Mouse (Mus musculus): ENCODE results near the gene Mrc1. TPM values are rescaled to one million over a fixed set of nuclear protein-coding genes. Genes with fewer than 3 reads are reported as not detected.
"Not testable (repeated sequence)": the region's sequence is repeated elsewhere in the genome, so short reads cannot be mapped to it uniquely, and the experiment has no call there.

Gene Mrc1
- polyA plus RNA-seq, 1 experiment = 0.07 TPM

DNA sequence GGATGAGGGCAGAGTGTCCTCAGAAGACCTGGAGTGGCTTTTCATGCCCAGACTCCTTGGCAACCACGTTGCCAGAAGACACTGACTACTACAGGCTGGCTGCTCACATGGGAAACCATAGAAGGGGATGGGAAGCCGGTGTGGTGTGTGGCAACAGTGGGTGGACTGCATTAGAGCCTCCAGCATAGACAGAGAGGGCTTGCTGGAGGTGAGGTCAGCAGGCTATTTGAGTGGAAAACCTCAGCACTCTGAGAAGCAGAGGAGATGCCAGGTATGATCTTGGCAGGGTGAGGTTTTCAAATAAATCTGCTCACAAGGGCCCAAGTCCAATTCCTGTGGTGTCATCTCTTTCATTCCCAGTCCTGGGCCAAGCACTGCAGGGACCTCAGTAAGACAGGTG is 29.6 kb upstream of the Mrc1 start:
- TF ChIP-seq MYOD1 (IDR thresholded peaks at IDR 0.05; ENCODE audit: control insufficient read depth, insufficient read length, low read depth) = no peak
- H3K79me2 ChIP-seq (ENCODE audit: control insufficient read depth, insufficient read depth) = no peaks in the 10 kb centered on the region
- H3K27me3 ChIP-seq (ENCODE audit: control insufficient read depth, insufficient read depth, insufficient read length) = no peaks in the 10 kb centered on the region
- no peak overlapping the region for H3ac ChIP-seq (ENCODE audit: control insufficient read depth, insufficient read length, low read depth)
- no peaks in the 10 kb centered on the region for H3K79me3 ChIP-seq (ENCODE audit: low read depth)
- no peaks in the 10 kb centered on the region for H3K36me3 ChIP-seq (ENCODE audit: control insufficient read depth, insufficient read depth)
- H3K4me3 ChIP-seq (ENCODE audit: insufficient read depth, poor library complexity, severe bottlenecking) = no peak overlapping the region

DNA sequence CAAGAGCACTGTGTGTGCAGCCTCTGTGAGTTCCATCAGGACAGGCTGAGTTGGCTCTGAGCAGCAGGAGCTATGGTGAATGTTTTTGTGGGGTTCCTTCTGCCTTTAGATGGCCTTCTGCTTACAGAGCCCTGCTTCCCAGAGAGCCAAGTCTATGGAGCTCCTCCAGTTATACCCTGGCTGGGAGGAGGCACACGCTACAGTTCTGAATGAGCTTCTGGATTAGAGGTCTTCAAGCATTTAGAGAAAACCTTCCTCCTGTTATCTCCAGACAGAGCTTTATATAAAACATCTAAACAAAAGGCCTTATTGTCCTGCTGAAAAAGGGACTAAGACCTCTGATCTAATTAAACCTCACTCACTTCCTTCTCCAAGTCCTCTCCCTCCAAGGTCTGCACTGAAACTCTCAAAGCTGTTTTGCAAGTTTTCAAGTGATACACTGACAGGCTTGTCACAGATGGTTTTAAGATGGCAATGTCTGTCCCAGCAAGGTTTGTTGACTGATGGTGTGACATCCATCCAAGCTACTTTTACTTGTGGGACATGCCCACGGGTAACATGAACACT is 28.2 kb upstream of the Mrc1 start:
- H3ac ChIP-seq (ENCODE audit: control insufficient read depth, insufficient read length, low read depth); H3K27me3 ChIP-seq (ENCODE audit: control insufficient read depth, insufficient read depth, insufficient read length); H3K36me3 ChIP-seq (ENCODE audit: control insufficient read depth, insufficient read depth); H3K4me3 ChIP-seq (ENCODE audit: insufficient read depth, poor library complexity, severe bottlenecking); H3K79me3 ChIP-seq (ENCODE audit: low read depth); H3K79me2 ChIP-seq (ENCODE audit: control insufficient read depth, insufficient read depth): not testable (repeated sequence)

DNA sequence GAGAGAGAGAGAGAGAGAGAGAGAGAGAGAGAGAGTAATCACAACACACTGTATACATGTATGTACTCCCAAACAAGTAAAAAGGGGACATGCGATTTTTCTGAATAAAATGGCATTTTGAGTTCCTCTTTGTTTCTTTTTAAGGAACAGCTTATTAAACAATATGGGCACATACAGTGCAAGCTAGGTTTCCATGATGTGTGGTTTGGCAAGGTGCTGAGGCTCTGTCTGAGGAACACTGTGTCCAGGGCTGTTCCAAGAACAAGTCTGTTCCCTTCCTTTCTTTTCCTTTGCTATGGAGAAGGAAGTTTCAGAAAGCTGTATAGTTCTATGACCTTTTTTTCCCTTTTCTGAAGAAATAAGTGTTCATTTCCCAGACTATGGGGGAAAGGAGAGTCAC is 24.9 kb upstream of the Mrc1 start:
- H3K79me3 ChIP-seq (ENCODE audit: low read depth) = no peaks in the 10 kb centered on the region
- no peaks in the 10 kb centered on the region for H3K27me3 ChIP-seq (ENCODE audit: control insufficient read depth, insufficient read depth, insufficient read length)
- no peak overlapping the region for H3ac ChIP-seq (ENCODE audit: control insufficient read depth, insufficient read length, low read depth)
- no peaks in the 10 kb centered on the region for H3K79me2 ChIP-seq (ENCODE audit: control insufficient read depth, insufficient read depth)
- no peak for TF ChIP-seq MYOG (IDR thresholded peaks at IDR 0.05; ENCODE audit: control insufficient read depth, extremely low read depth, insufficient read length)
- no peak for TF ChIP-seq FOSL1 (IDR thresholded peaks at IDR 0.05; ENCODE audit: insufficient read depth, low read length, poor library complexity, severe bottlenecking)
- no peak for TF ChIP-seq USF1 (IDR thresholded peaks at IDR 0.05; ENCODE audit: low read depth)
- no peak for TF ChIP-seq MYOD1 (IDR thresholded peaks at IDR 0.05; ENCODE audit: control insufficient read depth, insufficient read length, low read depth)
- no peak for TF ChIP-seq MAX (IDR thresholded peaks at IDR 0.05)
- no peak for TF ChIP-seq CTCF (IDR thresholded peaks at IDR 0.05; ENCODE audit: control insufficient read depth, insufficient read depth, insufficient read length)
- no peak for TF ChIP-seq CEBPB (IDR thresholded peaks at IDR 0.05; ENCODE audit: low read depth)
- no peaks in the 10 kb centered on the region for H3K36me3 ChIP-seq (ENCODE audit: control insufficient read depth, insufficient read depth)
- no peak overlapping the region for H3K4me3 ChIP-seq (ENCODE audit: insufficient read depth, poor library complexity, severe bottlenecking)

GRCm38 (mm10) chr2:14206798-14207197 is 22.4 kb upstream of the Mrc1 start:
- Histone ChIP-seq H3ac (ENCODE audit: control insufficient read depth, insufficient read length, low read depth) (no peak overlapping the region), H3K36me3 (ENCODE audit: control insufficient read depth, insufficient read depth) (no peaks in the 10 kb centered on the region), H3K27me3 (ENCODE audit: control insufficient read depth, insufficient read depth, insufficient read length) (no peaks in the 10 kb centered on the region), H3K79me2 (ENCODE audit: control insufficient read depth, insufficient read depth) (no peaks in the 10 kb centered on the region), H3K4me3 (ENCODE audit: insufficient read depth, poor library complexity, severe bottlenecking) (no peak overlapping the region), H3K79me3 (ENCODE audit: low read depth) (no peaks in the 10 kb centered on the region)
- TF ChIP-seq MYOD1 (IDR thresholded peaks at IDR 0.05; ENCODE audit: control insufficient read depth, insufficient read length, low read depth) = no peak
- no peak for TF ChIP-seq USF1 (IDR thresholded peaks at IDR 0.05; ENCODE audit: low read depth)
- no peak for TF ChIP-seq MYOG (IDR thresholded peaks at IDR 0.05; ENCODE audit: control insufficient read depth, extremely low read depth, insufficient read length)
- no peak for TF ChIP-seq MAX (IDR thresholded peaks at IDR 0.05)
- no peak for TF ChIP-seq CTCF (IDR thresholded peaks at IDR 0.05; ENCODE audit: control insufficient read depth, insufficient read depth, insufficient read length)
- no peak for TF ChIP-seq CEBPB (IDR thresholded peaks at IDR 0.05; ENCODE audit: low read depth)

DNA sequence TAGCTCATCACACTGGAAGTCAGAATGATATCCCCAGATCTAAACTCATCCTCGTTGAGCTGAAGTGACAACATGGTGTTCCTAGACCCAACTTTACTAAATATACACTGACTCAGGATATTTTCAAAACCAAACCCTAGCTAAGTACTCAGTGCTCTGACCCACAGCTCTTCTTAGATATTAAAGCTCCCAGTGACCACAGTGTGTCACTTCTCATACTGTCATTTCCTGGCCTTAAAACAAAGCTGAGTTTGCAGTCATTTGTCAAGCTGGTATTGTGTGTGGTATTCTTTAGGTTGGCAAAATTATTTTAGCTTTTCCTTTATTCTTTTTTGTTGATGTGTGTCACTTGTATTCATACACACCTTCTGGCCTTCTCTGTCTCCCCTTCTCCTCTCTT is 18.5 kb upstream of the Mrc1 start:
- no peaks in the 10 kb centered on the region for H3K27me3 ChIP-seq (ENCODE audit: control insufficient read depth, insufficient read depth, insufficient read length)
- no peaks in the 10 kb centered on the region for H3K79me3 ChIP-seq (ENCODE audit: low read depth)
- H3ac ChIP-seq (ENCODE audit: control insufficient read depth, insufficient read length, low read depth) = no peak overlapping the region
- no peaks in the 10 kb centered on the region for H3K36me3 ChIP-seq (ENCODE audit: control insufficient read depth, insufficient read depth)
- no peaks in the 10 kb centered on the region for H3K79me2 ChIP-seq (ENCODE audit: control insufficient read depth, insufficient read depth)
- no peak overlapping the region for H3K4me3 ChIP-seq (ENCODE audit: insufficient read depth, poor library complexity, severe bottlenecking)
- no peak for TF ChIP-seq USF1 (IDR thresholded peaks at IDR 0.05; ENCODE audit: low read depth)
- TF ChIP-seq CEBPB (IDR thresholded peaks at IDR 0.05; ENCODE audit: low read depth) = no peak
- no peak for TF ChIP-seq MYOD1 (IDR thresholded peaks at IDR 0.05; ENCODE audit: control insufficient read depth, insufficient read length, low read depth)
- TF ChIP-seq MYOG (IDR thresholded peaks at IDR 0.05; ENCODE audit: control insufficient read depth, extremely low read depth, insufficient read length) = no peak
- no peak for TF ChIP-seq CTCF (IDR thresholded peaks at IDR 0.05; ENCODE audit: control insufficient read depth, insufficient read depth, insufficient read length)
- TF ChIP-seq FOSL1 (IDR thresholded peaks at IDR 0.05; ENCODE audit: insufficient read depth, low read length, poor library complexity, severe bottlenecking) = no peak
- TF ChIP-seq MAX (IDR thresholded peaks at IDR 0.05) = no peak

DNA sequence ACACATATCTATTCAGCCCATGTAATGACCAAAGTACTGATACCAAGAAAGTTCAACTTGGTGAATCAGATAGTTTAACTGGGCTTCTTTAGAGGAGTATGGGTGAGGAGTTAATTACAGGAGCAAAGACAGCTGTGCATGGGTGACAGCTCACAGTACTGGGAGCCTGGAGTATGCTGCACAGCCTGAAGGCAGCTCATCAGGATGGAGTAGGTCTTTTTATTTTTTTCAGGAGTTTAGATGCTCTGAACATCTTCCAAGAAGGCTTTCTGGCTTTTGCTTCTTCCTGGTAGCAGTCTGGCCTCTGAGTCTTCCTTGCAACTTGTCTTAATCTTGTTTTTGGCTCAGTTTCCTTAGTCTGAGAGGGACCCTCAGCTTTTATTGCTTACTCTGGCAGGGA is 17.6 kb upstream of the Mrc1 start:
- H3K36me3 ChIP-seq (ENCODE audit: control insufficient read depth, insufficient read depth) = no peaks in the 10 kb centered on the region
- no peaks in the 10 kb centered on the region for H3K79me3 ChIP-seq (ENCODE audit: low read depth)
- H3K27me3 ChIP-seq (ENCODE audit: control insufficient read depth, insufficient read depth, insufficient read length) = no peaks in the 10 kb centered on the region
- H3K79me2 ChIP-seq (ENCODE audit: control insufficient read depth, insufficient read depth) = no peaks in the 10 kb centered on the region
- H3ac ChIP-seq (ENCODE audit: control insufficient read depth, insufficient read length, low read depth) = no peak overlapping the region
- TF ChIP-seq FOSL1 (IDR thresholded peaks at IDR 0.05; ENCODE audit: insufficient read depth, low read length, poor library complexity, severe bottlenecking) (no peak), MAX (IDR thresholded peaks at IDR 0.05) (no peak), CTCF (IDR thresholded peaks at IDR 0.05; ENCODE audit: control insufficient read depth, insufficient read depth, insufficient read length) (no peak), MYOD1 (IDR thresholded peaks at IDR 0.05; ENCODE audit: control insufficient read depth, insufficient read length, low read depth) (no peak), CEBPB (IDR thresholded peaks at IDR 0.05; ENCODE audit: low read depth) (no peak), USF1 (IDR thresholded peaks at IDR 0.05; ENCODE audit: low read depth) (no peak), MYOG (IDR thresholded peaks at IDR 0.05; ENCODE audit: control insufficient read depth, extremely low read depth, insufficient read length) (no peak)
- H3K4me3 ChIP-seq (ENCODE audit: insufficient read depth, poor library complexity, severe bottlenecking) = no peak overlapping the region
